Mouse (Mus musculus): ENCODE data around the gene Crygn.

DNA sequence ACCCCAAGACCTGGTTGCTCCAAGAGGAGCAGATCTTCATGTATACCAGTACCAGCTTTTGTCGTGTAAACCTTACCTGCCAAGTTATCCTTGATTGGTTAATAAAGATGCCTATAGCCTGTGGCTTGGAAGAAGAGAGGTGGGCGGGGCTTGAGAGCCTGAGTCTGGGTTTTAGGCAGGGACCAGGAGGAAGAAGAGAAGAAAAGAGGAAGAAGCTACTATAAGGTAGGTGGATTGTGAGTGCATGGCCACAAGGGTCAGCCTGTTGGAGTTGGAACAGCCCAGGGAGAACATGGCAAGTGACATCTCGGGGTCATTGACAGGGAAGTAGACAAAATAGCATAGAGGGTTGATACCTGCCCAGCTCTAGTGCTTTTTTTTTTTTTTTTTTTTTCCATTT lies 38.0 kb downstream of the Crygn start:
- TF ChIP-seq ZKSCAN1 (IDR thresholded peaks at IDR 0.05; ENCODE audit: borderline replicate concordance, low read depth, low read length): no peak
- TF ChIP-seq SIN3A (IDR thresholded peaks at IDR 0.05; ENCODE audit: low read length): no peak
- TF ChIP-seq CTCF (conservative IDR thresholded peaks at IDR 0.05 in 1 of 2, IDR thresholded peaks at IDR 0.05 in 1 of 2; ENCODE audit: low read depth in 2 of 2, low read length in 2 of 2): no peak
- TF ChIP-seq MXI1 (IDR thresholded peaks at IDR 0.05; ENCODE audit: low read depth, low read length): no peak
- no peak for TF ChIP-seq EP300 (IDR thresholded peaks at IDR 0.05; ENCODE audit: low read length)
- TF ChIP-seq USF1 (IDR thresholded peaks at IDR 0.05; ENCODE audit: low read depth, low read length): no peak
- no peak for TF ChIP-seq POLR2A (IDR thresholded peaks at IDR 0.05; ENCODE audit: low read depth, low read length)
